Mouse (Mus musculus) stomach, embryonic 15.5 days (tissue): ENCODE measurements around the gene Parp6. TPM values are rescaled to one million over a fixed set of nuclear protein-coding genes. Genes with fewer than 3 reads are reported as not detected.

Experiments used
- ATAC-seq: fragments of 200-750 bp; cut with Nextera tagmentation; 2 replicates; pipeline ENCODE4 v1.8.0; 2017; ENCODE audit warnings: low read depth, moderate number of reproducible peaks, moderate TSS enrichment; ENCODE audit not compliant: insufficient read depth, low FRiP score
- H3K27ac ChIP-seq: fragments of 300-500 bp; sonication (generic); 2 replicates; pipeline ENCODE4 v1.5.1; 2015; ENCODE audit warnings: mild to moderate bottlenecking, inconsistent platforms
- H3K27me3 ChIP-seq: fragments of 300-500 bp; sonication (generic); replicated peaks from 2 replicates; pipeline ENCODE4 v1.6.1; 2015; ENCODE audit warnings: inconsistent platforms
- H3K36me3 ChIP-seq: fragments of 300-500 bp; sonication (generic); 2 replicates; pipeline ENCODE4 v1.6.1; 2015; ENCODE audit warnings: inconsistent platforms
- H3K4me1 ChIP-seq: fragments of 300-500 bp; sonication (generic); 2 replicates; pipeline ENCODE4 v1.6.1; 2015; ENCODE audit warnings: inconsistent platforms
- H3K4me2 ChIP-seq: fragments of 300-500 bp; sonication (generic); 2 replicates; pipeline ENCODE4 v1.6.1; 2015; ENCODE audit warnings: mild to moderate bottlenecking, inconsistent platforms
- H3K4me3 ChIP-seq: fragments of 300-500 bp; sonication (generic); replicated peaks from 2 replicates; pipeline ENCODE4 v1.5.1; 2015; ENCODE audit warnings: inconsistent platforms
- H3K9ac ChIP-seq: fragments of 300-500 bp; sonication (generic); 2 replicates; pipeline ENCODE4 v1.6.1; 2015; ENCODE audit warnings: inconsistent platforms
- H3K9me3 ChIP-seq: fragments of 300-500 bp; sonication (generic); 2 replicates; pipeline ENCODE4 v1.6.1; 2016; ENCODE audit warnings: inconsistent platforms
- WGBS: fragments of 180-500 bp; shearing (Covaris S2); methylation state at CpG from one replicate; pipeline ENCODE4 v1.1.7; 2015; 5-methylcytosine and 5-hydroxymethylcytosine counted together
- polyA plus RNA-seq: library from polyadenylated mRNA; unstranded; fragments of >200 nt; fragmentation: Nextera tagmentation; extraction: Ambion mirVana; gene quantifications from 2 replicates; pipeline ENCODE4 v1.2.1, GENCODE M21; 2015

Gene Parp6
- polyA plus RNA-seq, 1 experiment from 2014 or later: 26.3 TPM

DNA sequence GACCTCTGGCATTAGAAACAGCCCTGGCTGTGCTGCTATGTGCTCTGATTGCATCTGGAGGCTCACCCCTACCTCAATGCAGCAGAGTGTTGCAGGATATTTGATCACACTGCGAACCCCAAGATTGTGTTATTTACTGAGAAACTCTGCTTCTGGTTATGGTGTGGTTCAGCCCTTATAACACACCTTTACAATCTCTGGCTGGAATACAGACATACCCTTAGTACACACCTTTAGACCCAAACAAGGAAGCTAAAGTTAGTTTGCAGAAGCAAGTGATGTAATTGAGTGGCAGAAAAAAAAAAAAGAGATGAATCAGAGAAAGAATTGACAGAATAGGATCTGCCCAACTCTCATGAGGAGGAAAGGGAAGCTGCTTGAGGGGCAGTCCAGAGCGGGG, 6.1 kb upstream of the Parp6 start:
- no peak overlapping the region for H3K4me2 ChIP-seq
- H3K27ac ChIP-seq: no peak overlapping the region
- no peaks in the 10 kb centered on the region for H3K9me3 ChIP-seq
- H3K36me3 ChIP-seq: no peaks in the 10 kb centered on the region
- H3K4me3 ChIP-seq: no peak overlapping the region
- H3K9ac ChIP-seq: no peak overlapping the region
- no peaks in the 10 kb centered on the region for H3K4me1 ChIP-seq
- H3K27me3 ChIP-seq: no peaks in the 10 kb centered on the region
- 87% methylated on average over 2 of the region's 2 CpGs for WGBS
- no peak for ATAC-seq

DNA sequence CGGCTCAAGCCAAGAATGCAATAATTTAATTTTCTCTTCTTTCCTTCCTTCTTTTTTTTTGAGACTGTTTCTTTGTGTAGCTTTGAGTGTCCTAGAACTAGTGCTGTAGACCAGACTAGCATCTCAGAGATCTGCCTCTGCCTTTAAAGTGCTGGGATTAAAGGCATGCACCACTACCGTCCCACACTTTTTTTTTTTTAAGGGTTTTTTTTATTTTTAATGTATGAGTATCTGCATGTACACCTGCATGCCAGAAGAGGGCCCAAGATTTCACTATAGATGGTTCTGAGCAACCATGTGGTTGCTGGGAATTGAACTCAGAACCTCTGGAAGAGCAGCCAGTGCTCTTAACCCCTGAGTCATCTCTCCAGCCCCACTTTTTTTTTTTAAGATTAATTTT, 1.3 kb upstream of the Parp6 start:
- Histone ChIP-seq H3K4me3 (no peak overlapping the region), H3K27ac (no peak overlapping the region), H3K36me3 (no peaks in the 10 kb centered on the region), H3K4me1 (0 out of 2 replicates have a peak, but pooled peaks cover 2% of the 10 kb centered on the region), H3K4me2 (no peak overlapping the region), H3K9me3 (no peaks in the 10 kb centered on the region), H3K9ac (no peak overlapping the region), H3K27me3 (no peaks in the 10 kb centered on the region)
- no peak for ATAC-seq
- WGBS: 89% methylated on average over 2 of the region's 2 CpGs

DNA sequence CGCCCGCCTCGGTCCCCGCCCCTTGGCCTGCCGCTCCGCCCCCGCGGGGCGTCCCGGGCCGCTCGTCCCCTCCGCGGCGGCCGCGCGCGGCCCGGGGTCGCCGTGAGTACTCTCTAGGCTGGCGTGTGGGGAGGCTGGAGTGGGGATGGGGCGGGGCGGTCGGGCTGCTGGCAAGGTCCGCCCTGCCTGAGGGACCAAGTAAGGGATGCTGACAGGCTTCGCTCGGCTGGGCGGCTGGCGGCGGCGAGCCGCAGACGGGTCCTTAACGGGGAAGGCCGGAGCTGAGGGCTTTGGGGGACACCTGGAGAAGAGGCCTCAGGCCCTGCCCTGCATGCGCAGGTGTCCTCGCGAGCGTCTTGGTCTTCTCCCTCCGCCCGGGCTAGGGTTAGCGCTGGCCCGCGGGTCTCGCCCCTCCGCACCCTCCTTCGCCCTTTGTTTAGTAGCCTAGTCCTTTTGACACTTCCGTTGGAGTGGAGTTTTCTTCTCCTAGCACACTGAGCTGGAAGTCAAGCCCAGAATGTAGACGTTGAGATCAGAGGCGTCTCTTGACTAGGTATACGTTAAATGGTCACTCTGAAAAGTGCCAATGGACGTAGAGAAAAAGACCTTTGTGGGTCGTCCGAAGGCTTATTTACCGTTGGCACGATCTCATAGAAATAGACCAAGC, 356 bp downstream of the Parp6 start:
- no peaks in the 10 kb centered on the region for H3K9me3 ChIP-seq
- 0 out of 2 replicates have a peak, but pooled peaks cover 2% of the 10 kb centered on the region for H3K4me1 ChIP-seq
- H3K36me3 ChIP-seq: 0 out of 2 replicates have a peak, but pooled peaks cover 3% of the 10 kb centered on the region
- no peaks in the 10 kb centered on the region for H3K27me3 ChIP-seq
- peak overlapping the region; percentile 92 for H3K4me3 ChIP-seq
- peak; percentile 11; the same call in 1 of the 2 replicates for ATAC-seq
- peak overlapping the region; percentile 72 for H3K4me2 ChIP-seq
- H3K27ac ChIP-seq: peak overlapping the region; percentile 92
- peak overlapping the region; percentile 92 for H3K9ac ChIP-seq
- WGBS: under 1% methylated on average over 58 of the region's 58 CpGs

DNA sequence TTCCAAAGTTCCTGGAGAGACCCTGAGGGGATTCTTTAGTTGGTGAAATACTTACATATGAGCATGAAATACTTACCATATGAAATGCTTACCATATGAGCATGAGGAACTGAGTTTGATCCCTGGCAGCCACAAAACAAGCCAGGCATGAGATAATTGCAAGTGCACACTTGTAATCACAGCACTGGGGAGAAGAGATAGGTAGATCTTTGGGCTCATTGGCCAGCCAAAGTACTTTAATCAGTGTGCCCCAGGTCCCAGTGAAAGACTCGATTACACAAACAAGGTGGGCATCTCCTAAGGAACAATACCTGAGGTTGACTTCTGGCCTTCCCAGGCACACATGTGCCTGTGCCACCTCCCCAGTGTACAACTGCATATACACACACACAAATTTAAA, 21.3 kb downstream of the Parp6 start:
- H3K9me3 ChIP-seq: no peaks in the 10 kb centered on the region
- H3K4me3 ChIP-seq: no peak overlapping the region
- H3K27ac ChIP-seq: no peak overlapping the region
- no peak overlapping the region for H3K4me2 ChIP-seq
- no peak for ATAC-seq
- no peaks in the 10 kb centered on the region for H3K4me1 ChIP-seq
- peaks cover 21% of the 10 kb centered on the region; the same call in 1 of the 2 replicates for H3K36me3 ChIP-seq
- H3K9ac ChIP-seq: no peak overlapping the region
- no peaks in the 10 kb centered on the region for H3K27me3 ChIP-seq
- WGBS: 80% methylated on average over 1 of the region's 1 CpGs

DNA sequence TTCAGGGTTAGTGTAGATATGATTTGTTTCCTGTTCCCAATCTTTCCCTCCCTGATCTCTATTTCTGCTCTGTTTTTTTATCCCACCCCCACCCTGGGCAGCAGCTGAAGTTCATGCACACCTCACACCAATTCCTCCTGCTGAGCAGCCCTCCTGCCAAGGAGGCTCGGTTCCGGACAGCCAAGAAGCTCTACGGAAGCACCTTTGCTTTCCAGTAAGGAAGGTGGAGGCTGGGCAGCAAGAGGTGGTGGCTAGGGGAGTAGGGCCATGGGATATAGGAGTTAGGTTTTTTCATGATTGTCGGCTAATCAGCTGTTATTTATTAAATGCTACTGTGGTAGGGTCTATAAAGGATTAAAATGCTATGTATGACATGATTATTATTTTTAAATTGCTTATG, 22.9 kb downstream of the Parp6 start:
- no peak for ATAC-seq
- no peak overlapping the region for H3K27ac ChIP-seq
- H3K27me3 ChIP-seq: no peaks in the 10 kb centered on the region
- no peaks in the 10 kb centered on the region for H3K4me1 ChIP-seq
- 90% methylated on average over 4 of the region's 4 CpGs for WGBS
- H3K4me2 ChIP-seq: no peak overlapping the region
- no peaks in the 10 kb centered on the region for H3K9me3 ChIP-seq
- H3K36me3 ChIP-seq: peaks cover 15% of the 10 kb centered on the region; the same call in 1 of the 2 replicates
- H3K9ac ChIP-seq: no peak overlapping the region
- H3K4me3 ChIP-seq: no peak overlapping the region

DNA sequence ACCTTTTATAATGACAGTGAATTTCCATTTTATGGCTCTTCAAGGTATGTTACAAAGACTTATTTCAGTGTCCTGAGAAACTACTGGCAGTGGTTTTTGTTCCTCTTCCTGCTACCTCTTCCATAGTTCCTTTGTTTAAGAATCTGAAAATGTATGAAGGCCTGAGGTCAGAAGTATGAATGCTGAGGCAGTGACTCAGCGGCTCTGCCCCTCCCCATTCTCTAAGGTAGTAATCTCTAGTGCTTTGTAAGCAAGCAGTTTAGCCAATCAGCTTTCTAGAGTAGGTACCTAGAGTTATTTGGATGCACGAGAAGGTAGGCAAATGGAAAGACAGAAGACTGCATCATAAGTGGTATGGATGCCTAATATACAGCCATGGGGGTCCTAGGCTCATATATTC, 24.2 kb downstream of the Parp6 start:
- WGBS: 75% methylated on average over 2 of the region's 2 CpGs
- H3K4me3 ChIP-seq: no peak overlapping the region
- no peak overlapping the region for H3K27ac ChIP-seq
- no peak for ATAC-seq
- H3K9me3 ChIP-seq: no peaks in the 10 kb centered on the region
- H3K4me1 ChIP-seq: no peaks in the 10 kb centered on the region
- peaks cover 15% of the 10 kb centered on the region; the same call in 1 of the 2 replicates for H3K36me3 ChIP-seq
- no peak overlapping the region for H3K9ac ChIP-seq
- H3K4me2 ChIP-seq: no peak overlapping the region
- H3K27me3 ChIP-seq: no peaks in the 10 kb centered on the region

DNA sequence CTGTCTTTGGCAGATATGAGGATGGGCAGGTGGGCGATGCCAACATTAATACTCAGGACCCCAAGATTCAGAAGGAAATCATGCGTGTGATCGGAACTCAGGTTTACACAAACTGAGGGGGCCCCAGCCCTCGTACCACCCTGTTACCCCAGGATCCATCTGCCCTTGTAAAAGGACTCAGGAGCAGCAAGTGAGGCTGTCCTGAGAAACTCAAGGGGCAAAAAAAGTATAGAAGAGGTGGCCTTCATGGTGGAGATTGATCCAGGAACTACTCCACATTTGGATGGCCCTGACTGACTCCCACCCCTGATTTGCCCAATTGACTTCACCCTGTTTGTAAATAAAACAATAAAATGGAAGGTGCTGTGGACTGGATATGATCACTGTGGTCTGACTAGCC, 32.8 kb downstream of the Parp6 start:
- no peaks in the 10 kb centered on the region for H3K9me3 ChIP-seq
- H3K36me3 ChIP-seq: peaks cover 11% of the 10 kb centered on the region; the same call in 1 of the 2 replicates
- H3K4me2 ChIP-seq: no peak overlapping the region
- no peak overlapping the region for H3K4me3 ChIP-seq
- no peak overlapping the region for H3K27ac ChIP-seq
- no peak overlapping the region for H3K9ac ChIP-seq
- ATAC-seq: no peak
- H3K27me3 ChIP-seq: no peaks in the 10 kb centered on the region
- H3K4me1 ChIP-seq: no peaks in the 10 kb centered on the region
- 94% methylated on average over 4 of the region's 4 CpGs for WGBS

DNA sequence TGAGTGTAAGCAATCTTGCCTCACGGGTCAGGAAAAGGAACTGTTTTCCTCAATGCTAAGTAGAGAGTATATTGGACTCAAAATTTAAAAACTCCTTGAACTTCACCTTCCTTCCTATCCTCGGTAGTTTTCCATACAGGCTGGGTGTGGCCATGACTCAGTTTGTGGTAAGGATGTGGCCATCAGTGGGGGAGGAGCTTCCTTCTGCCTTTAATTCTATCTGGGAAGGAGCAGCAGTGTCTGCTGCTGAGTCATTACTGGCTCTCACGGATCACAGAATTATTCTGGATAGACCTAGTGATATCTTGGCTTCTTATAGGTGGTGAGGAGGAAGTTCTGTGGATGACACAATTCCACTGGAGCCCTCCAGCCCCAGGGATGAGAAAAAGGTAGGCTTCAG, 36.3 kb downstream of the Parp6 start:
- Histone ChIP-seq H3K4me1 (0 out of 2 replicates have a peak, but pooled peaks cover 10% of the 10 kb centered on the region), H3K4me3 (no peak overlapping the region), H3K36me3 (peaks cover 11% of the 10 kb centered on the region; the same call in 1 of the 2 replicates), H3K4me2 (no peak overlapping the region), H3K27ac (no peak overlapping the region), H3K9me3 (no peaks in the 10 kb centered on the region), H3K9ac (no peak overlapping the region), H3K27me3 (no peaks in the 10 kb centered on the region)
- no peak for ATAC-seq
- 20% methylated on average over 3 of the region's 3 CpGs for WGBS

DNA sequence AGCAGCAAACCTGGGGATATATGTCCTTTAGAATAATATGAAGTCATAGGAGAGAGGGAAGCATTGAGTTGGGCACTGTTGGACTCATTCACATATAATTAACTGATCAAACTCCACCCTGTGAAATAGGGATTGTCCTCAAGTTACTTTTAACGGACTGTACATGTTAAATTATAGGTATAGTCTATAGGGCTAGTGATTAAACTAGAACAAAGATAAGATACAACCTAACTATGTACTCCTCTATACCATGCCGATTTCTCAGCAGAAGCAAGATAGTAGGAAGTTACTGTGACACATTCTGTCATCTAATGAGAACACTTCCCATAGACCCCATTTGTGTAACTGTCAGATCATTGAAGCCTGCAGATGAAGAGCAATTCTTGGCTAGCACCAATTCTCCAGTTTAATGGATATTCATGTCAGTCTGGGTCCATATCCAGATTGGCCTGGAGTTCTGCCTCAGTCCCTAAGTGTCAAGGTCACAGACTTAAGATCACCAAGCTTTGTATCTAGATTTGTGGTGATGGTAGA, 37.4 kb downstream of the Parp6 start:
- ATAC-seq: no peak
- no peaks in the 10 kb centered on the region for H3K9me3 ChIP-seq
- no peak overlapping the region for H3K27ac ChIP-seq
- H3K4me3 ChIP-seq: no peak overlapping the region
- H3K9ac ChIP-seq: no peak overlapping the region
- H3K4me1 ChIP-seq: peaks cover 19% of the 10 kb centered on the region
- no peaks in the 10 kb centered on the region for H3K27me3 ChIP-seq
- 74% methylated on average over 2 of the region's 2 CpGs for WGBS
- no peaks in the 10 kb centered on the region for H3K36me3 ChIP-seq
- H3K4me2 ChIP-seq: no peak overlapping the region

DNA sequence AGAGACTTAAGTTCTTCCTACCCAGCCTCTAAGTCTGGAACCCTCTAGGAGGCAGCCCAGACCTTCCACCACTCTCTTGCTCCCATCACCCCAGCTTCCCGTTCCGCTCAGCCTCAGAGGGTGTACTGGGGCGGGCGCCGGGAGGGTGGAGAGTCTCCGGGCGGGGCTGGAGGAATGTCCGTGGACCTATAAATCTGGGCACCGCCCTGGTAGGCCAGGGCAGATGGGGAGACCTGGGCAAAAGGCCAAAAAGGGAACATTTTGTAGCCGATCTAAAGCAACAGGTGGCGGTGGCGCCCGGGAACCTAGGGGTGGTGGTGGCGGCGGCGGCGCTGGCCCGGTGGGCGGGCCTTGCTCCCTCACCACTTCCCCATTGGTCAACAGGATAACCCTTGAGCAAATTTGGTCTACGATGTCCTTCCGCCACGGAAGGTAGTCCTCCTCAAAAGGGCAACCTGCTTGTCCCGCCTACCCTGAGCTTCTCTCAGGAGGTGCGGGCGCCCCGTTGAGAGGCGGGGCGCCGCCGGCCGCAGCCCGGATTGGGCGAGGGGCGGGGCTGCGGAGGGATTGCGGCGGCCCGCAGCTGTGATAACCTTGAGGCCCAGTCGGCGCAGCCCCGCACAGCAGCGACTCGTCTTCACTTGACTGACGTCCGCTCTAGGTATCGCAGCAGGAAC, 39.0 kb downstream of the Parp6 start, which contains the start of gene Pkm:
TSS of gene Pkm (plus strand) at position 411 of the 677 bp plus-strand sequence.
- H3K4me2 ChIP-seq: peak within 1 kb of the TSS; percentile 78
- peak within 1 kb of the TSS; percentile 97 for H3K27ac ChIP-seq
- H3K36me3 ChIP-seq: no peaks in the 10 kb centered on the region
- peak; percentile 91 for ATAC-seq
- peaks cover 28% of the 10 kb centered on the region for H3K4me1 ChIP-seq
- no peaks in the 10 kb centered on the region for H3K27me3 ChIP-seq
- under 1% methylated on average over 46 of the region's 46 CpGs for WGBS
- H3K4me3 ChIP-seq: peak within 1 kb of the TSS; percentile 91
- H3K9me3 ChIP-seq: no peaks in the 10 kb centered on the region
- H3K9ac ChIP-seq: peak within 1 kb of the TSS; percentile 82

DNA sequence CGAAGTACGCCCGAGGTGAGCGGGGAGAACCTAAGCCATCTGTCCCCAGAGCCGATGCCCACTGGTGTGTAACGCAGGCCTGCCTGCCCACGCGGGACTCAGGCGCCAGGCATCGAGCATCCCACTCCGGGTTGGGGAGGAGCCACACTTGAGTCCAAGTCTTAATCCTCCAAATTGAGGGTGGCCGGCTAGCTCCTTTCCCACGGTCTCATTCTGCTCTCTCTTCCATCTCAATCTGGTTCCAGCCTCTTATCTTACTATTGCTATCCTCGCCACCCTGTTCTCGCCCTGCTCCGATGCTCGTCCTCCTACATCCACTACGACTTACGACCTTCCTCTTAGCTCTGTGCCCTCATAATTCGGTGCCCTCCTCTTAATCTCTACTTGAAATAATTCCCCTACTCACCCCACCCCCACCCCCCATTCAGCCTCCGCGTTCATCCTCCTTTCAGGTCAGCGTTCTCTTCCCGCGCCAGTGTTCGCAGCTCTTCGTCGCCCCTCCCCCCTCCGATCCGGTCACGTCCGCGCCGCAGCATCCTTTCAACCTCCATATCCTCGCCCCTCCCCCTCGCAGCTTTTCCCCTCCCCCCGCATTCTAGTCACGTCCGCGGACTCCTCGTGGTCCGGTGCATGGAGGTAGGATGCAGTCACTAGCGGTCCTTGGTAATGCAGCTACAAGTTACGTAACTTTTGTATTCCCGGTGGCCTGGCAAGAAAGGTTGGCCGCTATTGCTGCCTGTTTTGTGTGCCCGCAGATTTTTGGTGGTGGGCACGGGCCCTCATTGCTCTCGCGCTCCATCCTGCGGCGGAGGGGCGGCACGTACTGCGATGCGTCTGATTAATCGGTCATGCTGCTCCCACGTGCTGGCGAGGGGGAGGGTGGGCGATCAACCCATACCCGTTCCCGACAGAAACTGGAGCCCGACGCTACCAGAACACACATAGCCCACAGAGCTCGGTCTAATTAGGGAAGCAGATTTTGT, 39.8 kb downstream of the Parp6 start:
- under 1% methylated on average over 65 of the region's 65 CpGs for WGBS
- Histone ChIP-seq H3K4me3 (peak overlapping the region; percentile 91), H3K9me3 (no peaks in the 10 kb centered on the region), H3K27me3 (no peaks in the 10 kb centered on the region), H3K4me2 (peak overlapping the region; percentile 78), H3K36me3 (no peaks in the 10 kb centered on the region), H3K4me1 (peaks cover 36% of the 10 kb centered on the region), H3K27ac (peak overlapping the region; percentile 97), H3K9ac (peak overlapping the region; percentile 82)
- no peak for ATAC-seq
